Mouse (Mus musculus) heart, postnatal 36 days (tissue): ENCODE results near the gene Olfr287. TPM values are rescaled to one million over a fixed set of nuclear protein-coding genes. Genes with fewer than 3 reads are reported as not detected.

Experiments used
- DNase-seq, 2 experiments: peaks; one replicate each; pipeline ENCODE4 v3.0.0; 2021 to 2022
- intact Hi-C: fragments of 180-260 bp; cut with DNase I; formaldehyde crosslinking; loops from one replicate; pipeline ENCODE4 v1.15.1; 2025
- total RNA-seq, 2 experiments: library from RNA; stranded (reverse); gene quantifications; 2 replicates each; pipeline ENCODE4 v1.2.3; 2021

Olfr287 gene
- not detected for total RNA-seq

DNA sequence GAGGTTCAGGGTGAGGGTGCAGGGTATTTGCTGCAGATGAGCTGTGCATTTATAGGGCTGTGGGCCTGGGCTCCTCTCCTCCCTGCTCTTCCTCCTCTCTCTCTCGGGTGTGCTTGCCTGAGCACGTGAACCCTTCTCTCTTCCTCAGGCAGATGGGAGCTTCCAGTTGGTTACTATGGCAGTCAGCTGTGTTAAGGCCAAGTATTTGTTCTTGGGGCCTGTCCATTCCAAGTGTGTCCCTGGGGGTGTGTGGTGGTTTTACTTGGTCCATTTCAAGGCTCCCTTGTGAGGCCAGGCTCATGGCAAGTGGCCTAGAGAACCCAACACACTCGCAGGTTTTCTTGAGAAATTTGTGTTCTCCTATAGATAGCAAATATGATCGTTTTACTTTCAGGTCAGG is at the start of gene Olfr287, which contains the start of gene Gm44579:
Gene Olfr287 (minus strand): TSS at position 180 of the 400 bp plus-strand sequence.
Gene Gm44579 (minus strand): TSS at position 101 of the 400 bp plus-strand sequence.
- no peak for DNase-seq
- intact Hi-C loops: no loop called here

DNA sequence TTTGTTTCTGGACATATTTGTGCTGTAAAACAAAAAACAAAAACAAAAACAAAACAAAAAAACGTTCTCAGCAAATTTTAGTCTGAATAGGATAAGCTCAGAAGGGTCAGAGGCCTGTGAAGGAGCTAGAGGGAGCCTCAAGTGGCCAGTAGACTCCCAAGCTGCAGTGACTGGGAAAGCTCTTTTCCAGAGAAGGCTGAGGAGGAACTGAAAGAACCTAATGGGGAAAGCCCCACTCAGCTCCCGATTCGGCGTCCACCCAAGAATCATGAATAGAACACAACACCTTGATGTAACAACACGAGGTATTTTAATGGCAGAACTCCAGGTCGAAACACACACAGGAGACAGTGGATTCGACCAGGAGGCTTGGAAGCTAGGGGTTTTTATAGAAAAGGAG is 36.9 kb upstream of the Olfr287 start:
- intact Hi-C loops: no loop called here
- DNase-seq: no peak

DNA sequence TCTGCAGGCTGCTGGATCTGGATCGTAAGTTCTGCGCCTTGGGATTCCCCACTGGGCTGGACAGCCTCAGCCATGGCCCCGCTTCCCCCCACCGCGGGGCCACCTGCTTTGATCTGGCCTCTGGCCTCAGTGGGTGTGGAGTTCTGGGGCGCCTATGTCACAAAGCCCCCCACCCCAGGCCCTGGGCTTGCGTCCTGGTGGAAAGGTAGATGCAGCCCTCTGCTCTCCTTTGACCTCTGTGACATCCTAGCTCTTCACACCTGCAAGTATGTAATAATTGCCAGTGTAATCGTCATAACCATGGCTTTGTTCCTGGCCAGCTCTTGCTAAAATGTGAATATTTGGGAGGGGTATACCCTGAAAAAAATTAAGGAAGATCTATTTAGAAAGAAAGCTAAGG is 36.3 kb upstream of the Olfr287 start, which contains the start of gene H1fnt:
Gene H1fnt (minus strand): TSS at position 101 of the 400 bp plus-strand sequence.
- no peak for DNase-seq
- intact Hi-C loops: no loop called here

DNA sequence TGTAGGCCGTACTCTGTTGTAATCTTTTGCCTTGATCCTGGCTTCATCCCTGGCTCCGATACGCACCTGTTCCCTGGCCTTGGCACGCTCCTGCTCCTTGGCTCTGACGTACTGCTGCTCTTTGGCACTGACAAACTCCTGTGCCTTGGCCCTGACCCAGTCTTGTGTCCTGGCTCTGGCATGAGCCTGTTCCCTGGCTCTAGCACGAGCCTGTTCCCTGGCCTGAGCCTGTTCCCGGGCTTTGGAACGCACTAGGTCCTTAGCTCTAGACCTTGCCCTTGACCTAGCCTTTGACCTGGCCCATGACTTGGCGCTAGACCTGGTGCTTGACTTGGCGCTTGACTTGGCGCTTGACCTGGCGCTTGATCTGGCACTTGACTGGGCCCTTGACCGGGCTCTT is 35.4 kb upstream of the Olfr287 start:
- no peak for DNase-seq
- intact Hi-C loops: no loop called here

DNA sequence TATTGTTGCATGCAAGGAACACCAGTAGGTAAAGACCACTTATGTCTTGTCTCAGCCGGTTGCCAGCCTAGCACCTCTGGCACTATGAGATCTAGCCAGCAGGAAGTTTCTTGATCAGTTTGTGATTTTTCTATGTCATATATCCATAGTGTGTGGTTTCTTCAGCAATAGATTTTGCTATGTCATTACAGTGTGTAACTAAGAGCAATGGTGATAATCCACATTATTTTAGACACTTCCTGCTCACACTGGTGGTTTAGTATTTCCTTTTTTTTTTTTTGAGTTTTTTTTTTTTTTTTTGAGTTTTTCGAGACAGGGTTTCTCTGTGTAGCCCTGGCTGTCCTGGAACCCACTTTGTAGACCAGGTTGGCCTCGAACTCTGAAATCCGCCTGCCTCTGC is 14.6 kb upstream of the Olfr287 start:
- DNase-seq: no peak
- intact Hi-C loops: no loop called here

DNA sequence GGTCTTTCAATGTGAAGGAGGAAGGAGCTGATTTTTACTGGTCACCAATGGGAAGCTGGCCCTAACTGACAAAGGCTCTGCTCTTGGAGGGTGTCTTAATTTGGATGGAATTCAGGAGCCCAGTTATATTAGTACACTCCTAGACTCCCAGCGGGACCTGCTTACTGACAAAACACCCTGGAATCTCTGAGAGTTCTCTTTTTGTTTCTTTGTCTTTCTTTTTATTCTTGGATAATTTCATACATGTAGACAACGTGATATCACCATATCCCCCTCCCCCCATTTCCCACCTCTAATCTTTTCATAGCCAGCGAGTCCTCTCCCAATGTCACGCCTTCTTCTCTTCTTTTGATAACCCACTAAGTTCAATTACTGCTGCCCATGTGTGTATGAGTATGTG is 13.5 kb upstream of the Olfr287 start, which contains the start of gene Olfr286:
Gene Olfr286 (minus strand): TSS at position 101 of the 400 bp plus-strand sequence.
- intact Hi-C loops: no loop called here
- DNase-seq: no peak

DNA sequence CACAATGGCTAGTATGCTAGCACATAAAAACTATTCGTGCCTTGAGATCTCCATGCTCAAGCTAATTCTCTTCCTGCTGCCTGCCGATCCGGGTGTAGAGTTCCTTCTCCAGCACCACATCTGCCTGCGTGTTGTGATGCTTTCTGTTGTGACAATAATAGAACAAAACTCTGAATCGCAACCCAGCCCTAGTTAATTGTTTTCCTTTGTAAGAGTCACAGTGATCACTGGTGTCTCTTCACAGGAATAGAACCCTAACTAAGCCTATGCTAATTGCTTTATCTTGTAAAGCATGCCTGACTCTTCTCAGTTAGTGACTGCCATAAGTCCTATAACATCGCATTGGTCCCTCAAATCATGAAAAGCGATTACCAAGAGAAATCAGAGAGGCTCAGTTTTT is 5.2 kb upstream of the Olfr287 start:
- intact Hi-C loops: no loop called here
- DNase-seq: no peak

DNA sequence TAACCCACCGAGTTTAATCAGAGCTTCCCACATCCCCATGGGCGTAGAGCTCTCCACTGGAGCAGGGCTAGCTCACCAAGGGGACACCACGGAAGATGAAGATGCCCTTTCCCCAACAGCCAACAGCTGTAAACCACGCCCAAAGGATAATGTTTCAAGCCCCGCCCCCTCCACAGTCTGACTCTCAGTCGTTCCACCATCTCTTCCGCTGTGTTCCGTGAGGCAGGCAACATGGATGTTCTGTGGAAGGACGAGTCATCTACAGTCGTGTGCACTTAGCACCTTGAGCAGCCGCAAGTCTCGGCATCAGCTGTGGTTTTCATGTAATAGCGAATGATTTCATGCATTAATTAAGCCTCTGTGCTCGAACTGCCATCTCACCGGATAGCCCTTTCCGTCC is 4.8 kb upstream of the Olfr287 start:
- DNase-seq: no peak
- intact Hi-C loops: no loop called here

DNA sequence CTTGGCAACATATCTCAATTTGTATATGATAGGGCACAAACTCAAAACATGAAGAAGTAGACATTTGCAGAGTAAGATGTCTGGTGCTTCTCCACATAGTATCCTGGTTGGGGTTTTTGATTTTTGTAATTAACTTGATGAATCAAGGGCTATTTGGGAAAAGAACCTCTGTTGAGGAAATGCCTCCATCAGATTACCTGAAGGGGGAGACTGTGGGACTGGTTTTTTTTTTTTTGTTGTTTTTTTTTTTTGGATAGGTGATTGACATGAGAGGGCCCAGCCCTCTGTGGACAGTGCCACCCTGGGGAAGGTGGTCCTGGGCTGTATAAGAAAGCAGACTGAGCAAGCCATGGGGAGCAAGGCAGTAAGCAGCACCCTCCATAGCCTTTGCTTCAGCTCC is 1.5 kb upstream of the Olfr287 start:
- no peak for DNase-seq
- intact Hi-C loops: no loop called here

DNA sequence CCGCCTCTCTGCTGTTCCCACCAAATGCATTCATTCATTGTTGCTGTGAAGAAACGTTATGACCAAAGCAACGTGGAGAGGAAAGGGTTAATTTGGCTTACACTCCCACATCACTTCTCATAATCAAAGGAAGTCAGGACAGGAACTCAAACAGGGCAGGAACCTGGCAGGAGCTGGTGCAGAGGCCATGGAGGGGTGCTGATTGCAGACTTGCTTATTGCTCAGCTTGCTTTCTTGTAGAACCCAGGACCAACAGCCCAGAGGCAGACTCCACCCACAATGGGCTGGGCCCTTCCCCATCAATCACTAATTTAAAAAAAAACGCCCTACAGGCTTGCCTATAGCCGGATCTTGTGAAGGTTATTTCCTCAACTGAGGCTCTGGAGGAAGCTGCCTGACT is 6.7 kb downstream of the Olfr287 start:
- no peak for DNase-seq
- intact Hi-C loops: no loop called here

DNA sequence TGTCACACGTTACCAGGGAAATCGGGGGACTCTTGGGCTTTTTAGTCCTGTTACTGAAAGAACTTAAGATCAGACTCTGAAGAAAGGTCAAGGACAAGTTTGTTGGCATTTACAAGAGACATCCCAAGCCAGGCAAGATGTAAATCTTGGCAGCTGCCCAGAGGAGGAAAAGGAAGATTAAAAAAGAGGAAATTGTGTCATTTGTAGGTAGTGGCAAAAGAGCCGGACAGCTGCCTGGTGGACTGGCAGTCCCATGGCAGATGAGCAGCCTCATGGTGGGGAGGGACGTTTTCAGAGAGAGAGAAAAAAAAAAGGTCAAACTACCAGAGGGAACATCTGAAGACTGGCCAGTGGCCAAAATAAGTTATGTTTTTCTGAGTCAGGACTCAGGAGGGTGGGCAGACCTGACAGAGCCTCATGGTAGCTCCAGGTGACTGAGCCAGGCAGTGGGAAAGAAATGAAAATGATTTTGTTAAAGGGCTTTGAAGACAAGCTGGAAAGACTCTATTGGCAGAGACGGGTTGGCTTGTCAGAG is 7.5 kb downstream of the Olfr287 start:
- intact Hi-C loops: no loop called here
- DNase-seq: no peak

DNA sequence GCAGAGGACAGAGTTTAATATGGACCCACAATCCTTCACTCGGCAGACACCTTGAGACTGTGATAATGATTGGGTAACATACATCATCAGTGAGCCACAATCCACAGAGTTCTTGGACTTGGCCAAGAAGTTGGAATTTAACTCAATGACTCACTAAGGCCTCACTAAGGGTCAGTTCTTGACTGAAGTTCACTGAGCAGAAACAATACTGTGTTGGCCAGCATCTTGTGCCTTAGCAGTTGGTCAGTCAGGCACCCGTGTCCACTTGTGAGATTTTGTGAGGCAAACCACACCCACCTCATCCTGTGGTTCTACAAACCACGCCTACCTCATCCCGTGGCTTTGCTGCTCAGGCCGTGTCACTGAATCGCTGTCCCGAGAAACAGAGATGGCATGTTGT is 11.2 kb downstream of the Olfr287 start:
- intact Hi-C loops: no loop called here

DNA sequence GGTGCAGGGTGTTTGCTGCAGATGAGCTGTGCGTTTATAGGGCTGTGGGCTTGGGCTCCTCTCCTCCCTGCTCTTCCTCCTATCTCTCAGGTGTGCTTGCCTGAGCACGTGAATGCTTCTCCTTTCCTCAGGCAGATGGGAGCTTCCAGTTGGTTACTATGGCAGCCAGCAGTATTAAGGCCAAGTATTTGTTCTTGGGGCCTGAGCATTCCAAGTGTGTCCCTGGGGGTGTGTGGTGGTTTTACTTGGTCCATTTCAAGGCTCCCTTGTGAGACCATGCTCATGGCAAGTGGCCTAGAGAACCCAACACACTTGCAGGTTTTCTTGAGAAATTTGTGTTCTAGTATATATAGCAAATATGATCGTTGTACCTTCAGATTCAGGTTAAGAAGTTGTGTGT is 25.4 kb downstream of the Olfr287 start, which contains the start of gene Olfr288:
Gene Olfr288 (minus strand): TSS at position 101 of the 400 bp plus-strand sequence.
- no peak for DNase-seq
- intact Hi-C loops: no loop called here

More for the DNA sequence above, 11.2 kb downstream of the Olfr287 start:
- DNase-seq: no peak

DNA sequence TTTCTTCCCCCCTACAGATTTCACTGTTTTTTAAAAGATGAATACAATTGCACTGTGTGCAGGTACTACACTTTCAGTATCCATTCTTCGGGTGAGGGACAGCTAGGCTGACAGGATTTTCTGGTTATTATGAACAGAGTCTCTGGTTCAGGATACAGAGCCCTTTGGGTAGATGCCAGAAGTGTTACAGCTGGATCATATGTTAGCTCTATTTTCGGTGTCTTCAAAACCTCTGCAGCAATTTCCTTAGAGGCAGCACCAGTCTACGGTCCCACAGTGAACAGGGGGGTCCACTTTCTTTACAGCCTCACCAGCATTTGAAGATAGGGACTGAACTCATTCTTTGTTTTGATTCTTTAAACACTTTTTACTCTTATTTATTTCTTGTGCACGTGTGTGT is 36.4 kb downstream of the Olfr287 start:
- DNase-seq: no peak
- intact Hi-C loops: no loop called here

DNA sequence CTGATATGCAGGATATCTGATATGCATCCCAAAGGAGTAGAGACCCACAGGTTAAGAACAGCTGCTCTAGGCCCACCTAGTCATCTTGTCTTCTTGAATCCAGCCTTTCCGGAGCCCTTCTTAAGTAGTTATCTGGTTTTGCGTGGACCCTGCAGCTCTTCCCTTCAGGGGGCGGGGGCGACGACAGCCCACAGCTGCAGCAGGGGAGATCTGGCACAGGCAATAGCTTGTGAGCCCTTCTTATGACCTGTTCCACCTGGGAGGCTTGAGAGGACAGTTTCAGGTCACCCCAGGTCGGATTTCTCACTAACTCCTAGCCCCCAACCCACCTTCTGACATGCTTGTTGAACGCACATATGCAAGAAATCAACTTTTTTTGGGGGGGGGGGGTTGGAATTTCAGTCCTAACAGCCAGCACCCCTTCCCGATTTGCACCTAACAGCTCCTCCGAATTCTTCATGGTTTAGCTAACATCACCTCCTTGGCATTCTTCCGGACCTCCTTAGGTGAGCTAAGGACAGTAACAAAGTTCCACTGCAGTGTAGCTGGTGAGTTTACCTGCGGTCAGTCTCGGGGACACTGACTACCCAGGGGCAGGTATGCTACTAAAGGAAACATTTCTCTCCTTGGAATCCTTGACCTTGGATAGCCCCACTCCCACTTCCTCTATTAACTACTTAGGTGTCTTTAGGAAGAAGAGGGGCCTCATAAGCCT is 38.8 kb downstream of the Olfr287 start:
- no peak for DNase-seq
- intact Hi-C loops: loop anchor here (2.0 kb wide), 2 partner anchors 207 to 323 kb away; no protein-coding TSS in a partner anchor

DNA sequence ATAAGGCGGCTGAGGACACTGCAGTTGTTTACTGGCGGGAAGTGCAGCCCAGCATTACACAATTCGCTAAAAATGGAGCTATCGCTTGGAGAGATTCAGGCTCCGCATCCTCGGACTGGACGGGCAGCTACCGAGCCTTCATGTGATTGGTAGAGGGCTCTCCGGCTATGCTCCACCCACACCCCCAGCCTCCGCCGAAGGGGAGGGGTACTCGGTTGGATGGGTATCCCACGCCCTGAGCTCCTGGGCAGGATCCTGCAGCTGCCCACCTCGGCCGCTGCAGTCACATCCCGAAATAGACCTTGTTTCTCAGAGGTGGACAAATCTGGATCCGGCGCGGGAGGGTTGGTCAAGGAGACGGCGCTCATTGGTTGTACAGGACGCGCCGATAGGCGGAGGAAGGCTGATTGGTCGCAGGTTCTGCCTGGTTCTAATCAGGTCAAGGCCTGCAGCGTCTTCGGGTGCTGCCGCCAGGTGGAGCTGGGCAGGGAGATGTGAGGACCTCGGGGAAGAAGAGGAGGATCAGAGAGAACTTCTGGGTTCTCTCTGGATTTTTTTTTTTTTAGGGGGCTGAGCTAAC is 39.6 kb downstream of the Olfr287 start:
- peak; percentile 87 to 93 for DNase-seq
- intact Hi-C loops: loop anchor here (2.0 kb wide), 1 partner anchor 324 kb away; no protein-coding TSS in a partner anchor

DNA sequence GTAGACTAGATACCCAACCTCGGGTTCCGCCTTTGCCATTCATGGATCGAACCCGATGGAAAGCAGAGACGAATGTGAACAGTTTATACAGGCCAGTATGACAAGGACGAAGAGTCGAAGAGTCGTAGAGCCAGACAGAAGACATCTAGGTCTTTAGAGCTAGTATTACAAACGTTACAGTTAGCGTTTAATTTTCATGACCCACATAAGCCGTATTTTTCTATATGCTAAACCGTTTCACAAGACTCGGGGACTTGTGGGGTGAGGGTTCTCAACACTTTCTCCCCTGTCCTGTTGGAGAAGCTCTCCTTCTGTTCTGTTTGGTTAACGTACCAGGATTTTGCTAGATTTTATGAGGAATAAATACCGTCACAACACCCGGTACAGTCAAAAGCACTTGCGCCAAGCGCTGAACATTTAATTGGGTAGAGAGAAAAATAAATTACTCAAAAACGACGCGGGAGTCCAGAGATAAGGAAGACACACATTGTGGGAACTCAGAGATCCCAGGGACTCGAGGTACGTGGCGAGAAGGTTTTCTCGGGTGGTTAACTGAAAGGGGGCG is 40.2 kb downstream of the Olfr287 start:
- intact Hi-C loops: loop anchor here (2.0 kb wide), 1 partner anchor 324 kb away; no protein-coding TSS in a partner anchor
- DNase-seq: no peak

DNA sequence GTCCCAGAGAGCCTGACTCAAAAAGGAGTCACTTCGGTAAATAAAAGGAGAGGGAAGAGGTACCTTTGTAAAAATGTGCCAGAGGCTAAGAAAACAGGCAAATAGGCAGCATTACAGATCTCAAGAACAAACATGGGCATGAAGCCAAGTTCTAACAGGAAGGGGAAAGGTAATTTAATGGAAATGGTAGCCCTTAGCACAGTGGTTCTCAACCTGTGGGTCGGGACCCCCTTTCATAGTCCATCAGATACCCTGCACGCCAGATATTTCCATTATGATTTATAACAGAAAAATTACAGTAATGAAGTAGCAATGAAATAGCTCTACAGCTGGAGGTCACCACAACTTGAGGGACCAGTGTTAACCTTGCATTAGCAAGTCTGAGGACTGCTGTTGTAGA is 43.5 kb downstream of the Olfr287 start:
- DNase-seq: no peak
- intact Hi-C loops: no loop called here

DNA sequence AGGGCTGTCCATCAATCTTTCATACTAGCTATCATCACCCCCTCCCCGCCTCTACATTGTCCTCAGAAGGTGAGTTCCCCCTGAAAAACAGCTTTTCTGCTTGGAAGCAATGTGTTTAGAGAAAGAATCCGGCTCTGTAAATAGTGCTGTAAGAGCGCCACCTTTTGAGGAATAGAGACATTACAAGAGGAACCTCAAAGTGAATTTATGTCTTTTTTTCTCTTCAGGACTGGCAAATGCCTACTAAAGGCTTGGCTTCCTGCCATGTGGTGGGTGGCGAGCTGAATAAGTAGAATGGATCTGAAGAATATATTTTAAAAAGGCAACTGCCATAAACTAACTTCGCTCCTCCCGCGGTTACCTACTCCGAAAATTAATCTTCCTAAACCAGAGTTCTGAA is 47.0 kb downstream of the Olfr287 start:
- peak in 1 of 2 experiments; percentile 22 for DNase-seq
- intact Hi-C loops: loop anchor here (5.0 kb wide), 1 partner anchor 82 kb away; the partner anchor contains the start of genes Pfkm and Senp1

DNA sequence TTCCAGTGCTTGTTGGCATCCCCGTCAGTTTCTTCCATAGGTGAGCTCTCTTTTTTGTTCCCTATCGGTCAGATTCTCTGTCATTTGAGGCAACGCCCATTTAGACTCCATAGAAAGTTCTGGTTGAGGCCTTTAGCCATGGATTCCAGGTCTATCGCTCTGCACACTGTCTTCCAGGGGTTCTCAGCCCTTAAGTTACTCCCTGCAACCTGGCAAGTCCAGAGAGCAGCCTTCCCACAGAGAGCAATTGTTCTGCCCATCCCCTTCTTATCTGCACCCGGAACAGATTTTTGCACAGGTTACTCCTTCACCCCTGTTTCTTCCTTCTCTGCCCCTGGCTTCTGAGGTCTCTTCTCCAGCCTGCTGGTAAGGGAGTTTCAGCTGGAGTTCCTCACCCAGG is 48.7 kb downstream of the Olfr287 start:
- intact Hi-C loops: loop anchor here (5.0 kb wide), 1 partner anchor 80 kb away; the partner anchor contains the start of genes Pfkm and Senp1
- no peak for DNase-seq

DNA sequence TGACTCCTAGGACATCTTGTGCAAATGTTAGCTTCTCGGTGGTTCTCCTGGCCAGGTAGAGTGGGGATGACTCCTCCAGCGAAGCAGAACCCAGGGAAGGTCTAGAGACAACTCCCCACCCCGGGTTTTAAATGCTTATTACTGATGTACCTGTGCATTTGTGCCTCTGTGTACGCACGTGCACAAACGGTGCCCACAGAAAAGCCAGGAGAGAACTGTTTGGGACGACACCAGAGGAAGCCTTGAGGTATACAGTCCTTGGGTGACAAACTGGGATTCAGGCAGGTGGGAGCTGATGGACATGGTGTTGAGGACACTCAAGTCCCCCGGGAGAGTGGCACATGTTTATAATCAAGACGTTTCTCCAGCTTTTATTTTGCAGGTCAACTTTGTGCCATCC is 49.9 kb downstream of the Olfr287 start:
- DNase-seq: no peak
- intact Hi-C loops: loop anchor here (5.0 kb wide), 1 partner anchor 79 kb away; the partner anchor contains the start of genes Pfkm and Senp1
